Mouse (Mus musculus): Measurements from ENCODE around the gene Spryd4. TPM values are rescaled to one million over a fixed set of nuclear protein-coding genes. Genes with fewer than 3 reads are reported as not detected.
"Not testable (repeated sequence)": the region's sequence is repeated elsewhere in the genome, so short reads cannot be mapped to it uniquely, and the experiment has no call there.

Spryd4 gene
- polyA plus RNA-seq, 1 experiment: 13.5 TPM

GRCm38 (mm10) chr10:128225064-128225463 lies 13.5 kb upstream of the Spryd4 start:
- no peak for DNase-seq
- H3K4me1 ChIP-seq (ENCODE audit: control insufficient read depth, insufficient read depth, low read length): no peaks in the 10 kb centered on the region; the same call in 1 of the 2 replicates
- H3K27ac ChIP-seq (ENCODE audit: insufficient read depth, low read length): no peak overlapping the region
- no peaks in the 10 kb centered on the region for H3K27me3 ChIP-seq (ENCODE audit: control insufficient read depth, insufficient read depth, low read length)
- WGBS: 46% methylated on average over 5 of the region's 5 CpGs
- TF ChIP-seq CTCF (IDR thresholded peaks at IDR 0.05; ENCODE audit: borderline replicate concordance, insufficient read depth, low read depth, low read length) (no peak), POLR2A (IDR thresholded peaks at IDR 0.05; ENCODE audit: borderline replicate concordance, insufficient read depth, low read length) (no peak)
- H3K4me3 ChIP-seq (replicated peaks; ENCODE audit: insufficient read depth, low read depth, low read length): no peak overlapping the region

- Histone ChIP-seq H3K4me3 (replicated peaks; ENCODE audit: insufficient read depth, low read depth, low read length) (no peak overlapping the region), H3K27ac (ENCODE audit: insufficient read depth, low read length) (no peak overlapping the region), H3K4me1 (ENCODE audit: control insufficient read depth, insufficient read depth, low read length) (no peaks in the 10 kb centered on the region; the same call in 1 of the 2 replicates), H3K27me3 (ENCODE audit: control insufficient read depth, insufficient read depth, low read length) (no peaks in the 10 kb centered on the region)
- TF ChIP-seq CTCF (IDR thresholded peaks at IDR 0.05; ENCODE audit: borderline replicate concordance, insufficient read depth, low read depth, low read length) (no peak), POLR2A (IDR thresholded peaks at IDR 0.05; ENCODE audit: borderline replicate concordance, insufficient read depth, low read length) (no peak)
- DNase-seq: no peak
- 63% methylated on average over 16 of the region's 16 CpGs for WGBS
Measured at GRCm38 (mm10) chr10:128221533-128222286, 10.1 kb upstream of the Spryd4 start.

- H3K4me3 ChIP-seq (replicated peaks; ENCODE audit: insufficient read depth, low read depth, low read length): no peak overlapping the region
- 94% methylated on average over 18 of the region's 18 CpGs for WGBS
- no peaks in the 10 kb centered on the region; the same call in 1 of the 2 replicates for H3K4me1 ChIP-seq (ENCODE audit: control insufficient read depth, insufficient read depth, low read length)
- no peak overlapping the region for H3K27ac ChIP-seq (ENCODE audit: insufficient read depth, low read length)
- TF ChIP-seq CTCF (IDR thresholded peaks at IDR 0.05; ENCODE audit: borderline replicate concordance, insufficient read depth, low read depth, low read length) (no peak), POLR2A (IDR thresholded peaks at IDR 0.05; ENCODE audit: borderline replicate concordance, insufficient read depth, low read length) (no peak)
- no peaks in the 10 kb centered on the region for H3K27me3 ChIP-seq (ENCODE audit: control insufficient read depth, insufficient read depth, low read length)
- no peak for DNase-seq
Measured at GRCm38 (mm10) chr10:128218387-128219117, 6.9 kb upstream of the Spryd4 start.

- H3K27ac ChIP-seq (ENCODE audit: insufficient read depth, low read length): no peak overlapping the region
- no peak for TF ChIP-seq CTCF (IDR thresholded peaks at IDR 0.05; ENCODE audit: borderline replicate concordance, insufficient read depth, low read depth, low read length)
- no peak for TF ChIP-seq POLR2A (IDR thresholded peaks at IDR 0.05; ENCODE audit: borderline replicate concordance, insufficient read depth, low read length)
- 79% methylated on average over 5 of the region's 5 CpGs for WGBS
- no peak for DNase-seq
- H3K4me3 ChIP-seq (replicated peaks; ENCODE audit: insufficient read depth, low read depth, low read length): no peak overlapping the region
- no peaks in the 10 kb centered on the region for H3K27me3 ChIP-seq (ENCODE audit: control insufficient read depth, insufficient read depth, low read length)
- H3K4me1 ChIP-seq (ENCODE audit: control insufficient read depth, insufficient read depth, low read length): peaks cover 2% of the 10 kb centered on the region; the same call in 1 of the 2 replicates
Measured at GRCm38 (mm10) chr10:128214981-128215380, 3.4 kb upstream of the Spryd4 start.

GRCm38 (mm10) chr10:128214112-128214511 lies 2.5 kb upstream of the Spryd4 start:
- not testable (repeated sequence) for DNase-seq; H3K4me3 ChIP-seq (replicated peaks; ENCODE audit: insufficient read depth, low read depth, low read length); H3K4me1 ChIP-seq (ENCODE audit: control insufficient read depth, insufficient read depth, low read length); H3K27ac ChIP-seq (ENCODE audit: insufficient read depth, low read length); H3K27me3 ChIP-seq (ENCODE audit: control insufficient read depth, insufficient read depth, low read length)
- 89% methylated on average over 4 of the region's 4 CpGs for WGBS

- H3K27ac ChIP-seq (ENCODE audit: insufficient read depth, low read length): peak overlapping the region; percentile 6; the same call in 1 of the 2 replicates
- WGBS: under 1% methylated on average over 18 of the region's 18 CpGs
- TF ChIP-seq CTCF (IDR thresholded peaks at IDR 0.05; ENCODE audit: borderline replicate concordance, insufficient read depth, low read depth, low read length): peak; percentile 72
- TF ChIP-seq POLR2A (IDR thresholded peaks at IDR 0.05; ENCODE audit: borderline replicate concordance, insufficient read depth, low read length): no peak
- H3K4me1 ChIP-seq (ENCODE audit: control insufficient read depth, insufficient read depth, low read length): peaks cover 2% of the 10 kb centered on the region; the same call in 1 of the 2 replicates
- H3K27me3 ChIP-seq (ENCODE audit: control insufficient read depth, insufficient read depth, low read length): no peaks in the 10 kb centered on the region
- DNase-seq: peak; percentile 76 to 82
- H3K4me3 ChIP-seq (replicated peaks; ENCODE audit: insufficient read depth, low read depth, low read length): peak overlapping the region; percentile 54
Measured at GRCm38 (mm10) chr10:128212871-128213323, 1.3 kb upstream of the Spryd4 start.

GRCm38 (mm10) chr10:128212148-128212547 lies 541 bp upstream of the Spryd4 start:
- 41% methylated on average over 6 of the region's 6 CpGs for WGBS
- H3K4me3 ChIP-seq (replicated peaks; ENCODE audit: insufficient read depth, low read depth, low read length): peak overlapping the region; percentile 86
- no peak for DNase-seq
- peaks cover 2% of the 10 kb centered on the region; the same call in 1 of the 2 replicates for H3K4me1 ChIP-seq (ENCODE audit: control insufficient read depth, insufficient read depth, low read length)
- no peaks in the 10 kb centered on the region for H3K27me3 ChIP-seq (ENCODE audit: control insufficient read depth, insufficient read depth, low read length)
- H3K27ac ChIP-seq (ENCODE audit: insufficient read depth, low read length): peak overlapping the region; percentile 30; the same call in 1 of the 2 replicates
- TF ChIP-seq POLR2A (IDR thresholded peaks at IDR 0.05; ENCODE audit: borderline replicate concordance, insufficient read depth, low read length) (no peak), CTCF (IDR thresholded peaks at IDR 0.05; ENCODE audit: borderline replicate concordance, insufficient read depth, low read depth, low read length) (no peak)

Measured in cerebellum, adult 2 months (tissue).